Mouse (Mus musculus) thymus, postnatal 14 days (tissue): ENCODE data around the gene Cbarp.

ENCODE experiments used
- DNase-seq: peaks from one replicate; pipeline ENCODE4 v3.0.0; 2021

The Cbarp gene

DNA sequence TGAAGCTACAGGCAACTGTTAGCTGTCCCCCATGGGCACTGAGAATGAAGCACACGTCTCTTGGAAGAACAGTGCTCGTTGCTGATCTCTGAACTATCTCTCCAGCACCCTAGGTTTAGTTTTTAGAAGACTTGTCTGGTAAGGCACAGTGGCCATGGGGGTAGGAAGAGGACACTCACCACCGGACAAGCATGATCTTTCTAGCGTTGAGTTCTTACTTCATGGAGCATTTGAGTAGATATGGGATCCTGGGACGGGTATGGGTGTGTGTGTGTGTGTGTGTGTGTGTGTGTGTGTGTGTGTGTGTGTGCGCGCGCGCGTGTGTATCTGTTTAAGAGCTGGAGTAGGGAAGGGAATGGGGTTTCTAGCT, at the start of gene Cbarp:
TSS of gene Cbarp (minus strand) at position 170 of the 370 bp plus-strand sequence.
- no peak for DNase-seq

DNA sequence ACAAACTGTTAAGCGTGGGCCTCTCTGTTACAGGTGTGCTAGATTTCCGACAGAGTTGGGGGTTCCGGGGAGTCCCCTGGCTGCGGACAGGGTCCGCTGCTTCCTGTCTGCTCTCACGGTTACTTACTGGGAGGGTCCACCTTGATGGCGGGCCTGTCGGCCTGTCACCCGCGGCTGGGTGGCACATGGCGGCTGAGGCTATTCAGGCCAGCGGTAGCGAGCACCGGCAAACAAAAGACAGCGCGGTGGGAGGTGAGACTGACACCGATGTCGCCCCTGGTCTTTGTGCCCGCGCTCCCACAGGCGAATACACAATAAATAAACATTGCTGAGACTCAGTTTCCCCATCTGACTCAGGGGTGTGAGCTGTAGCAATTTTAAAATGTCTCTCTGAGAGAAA, 49.4 kb upstream of the Cbarp start:
- DNase-seq: no peak

DNA sequence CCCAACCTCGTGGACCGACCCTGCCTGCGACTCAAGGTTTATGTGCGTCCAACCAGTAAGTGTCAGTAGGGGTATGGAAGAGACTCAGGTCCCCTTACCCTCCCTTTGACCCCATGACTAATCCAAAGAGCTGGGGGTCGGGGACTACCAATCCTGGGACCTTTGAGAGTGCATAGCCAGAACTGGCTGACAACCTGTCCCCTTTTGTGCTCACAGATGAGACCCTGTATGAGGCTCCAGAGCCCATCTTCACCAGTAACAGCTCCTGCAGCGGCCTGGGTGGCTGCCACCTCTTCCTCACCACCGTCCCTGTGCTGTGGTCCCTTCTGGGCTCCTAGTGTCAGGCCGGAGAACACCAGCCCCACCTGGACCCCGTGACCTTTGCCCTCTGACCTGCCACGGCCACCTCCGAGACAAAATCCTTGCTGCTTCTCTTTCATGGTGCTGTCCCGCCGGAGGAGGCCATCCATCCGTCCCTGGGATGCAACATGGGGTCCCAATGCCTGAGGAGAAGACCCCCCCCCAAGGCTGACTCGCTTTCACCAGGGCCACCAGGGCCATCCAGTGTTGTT, 47.9 kb upstream of the Cbarp start:
- DNase-seq: no peak

DNA sequence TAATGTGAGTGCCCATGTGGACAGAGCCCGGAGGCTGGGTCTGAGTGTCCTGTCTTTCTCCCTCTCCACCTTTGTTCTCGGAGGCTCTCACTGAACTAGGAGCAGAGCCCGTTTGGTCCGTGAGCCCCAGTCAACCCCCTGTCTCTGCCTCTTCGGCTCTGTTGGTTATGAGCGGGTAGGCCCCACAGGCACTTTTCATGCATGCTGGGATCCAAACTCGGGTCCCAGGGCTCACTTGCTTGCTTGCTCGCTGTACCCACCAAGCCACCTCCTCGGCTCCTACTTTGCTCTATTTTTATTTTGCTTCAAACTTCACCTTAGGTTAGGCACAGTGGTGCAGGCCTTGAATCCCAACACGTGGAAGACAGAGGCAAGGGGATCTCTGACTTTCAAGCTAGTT, 47.1 kb upstream of the Cbarp start:
- DNase-seq: no peak

DNA sequence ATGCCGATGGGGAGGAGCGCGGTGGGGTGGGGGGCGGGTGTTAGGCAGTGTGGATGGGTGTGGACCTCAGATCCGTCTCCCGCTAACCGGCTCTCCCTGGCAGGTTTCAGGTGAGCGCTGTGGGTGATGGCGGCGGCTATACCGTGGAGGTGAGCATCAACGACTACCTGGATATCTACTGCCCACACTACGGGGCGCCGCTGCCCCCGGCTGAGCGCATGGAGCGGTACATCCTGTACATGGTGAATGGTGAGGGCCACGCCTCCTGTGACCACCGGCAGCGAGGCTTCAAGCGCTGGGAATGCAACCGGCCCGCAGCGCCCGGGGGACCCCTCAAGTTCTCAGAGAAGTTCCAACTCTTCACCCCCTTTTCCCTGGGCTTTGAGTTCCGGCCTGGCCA, 46.0 kb upstream of the Cbarp start:
- DNase-seq: no peak

DNA sequence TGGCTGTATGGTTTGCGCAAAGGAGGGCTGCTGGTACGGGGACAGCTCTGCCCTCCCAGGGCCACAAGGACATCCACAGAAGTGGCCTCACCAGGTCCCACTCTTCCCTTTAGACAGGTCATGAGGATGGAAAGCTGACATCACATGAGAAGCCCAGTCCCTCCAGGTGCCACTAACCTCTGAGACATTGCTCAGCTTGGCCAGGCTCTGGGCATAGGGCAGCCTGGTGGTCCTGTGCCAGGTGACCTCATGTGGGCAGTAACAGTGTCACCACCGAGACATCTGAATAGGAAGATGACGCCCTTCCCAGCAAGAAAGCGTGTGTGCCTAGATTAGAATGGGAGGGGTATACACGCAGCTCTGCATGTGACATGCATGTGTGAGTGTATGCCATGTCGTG, 41.9 kb upstream of the Cbarp start:
- no peak for DNase-seq

DNA sequence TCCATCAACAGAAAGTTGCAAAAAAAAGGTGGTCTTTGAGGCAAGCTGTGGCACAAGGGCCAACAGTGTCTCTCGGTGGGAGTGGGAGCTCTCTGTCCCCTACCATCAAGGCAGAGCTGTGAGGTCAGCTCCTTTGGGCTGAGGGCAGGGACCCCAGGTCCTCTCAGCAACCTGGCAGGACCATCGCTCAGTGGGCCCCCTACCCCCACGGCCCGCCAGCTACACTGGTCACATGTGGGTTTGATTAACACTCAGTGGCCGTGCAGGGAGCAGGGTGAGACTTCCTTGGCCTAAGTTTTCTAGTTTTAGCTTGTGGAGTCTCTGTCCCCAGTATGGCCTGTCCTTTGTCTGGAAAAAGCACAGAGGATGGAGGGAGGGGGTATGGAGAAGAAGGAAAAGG, 40.2 kb upstream of the Cbarp start:
- DNase-seq: no peak

DNA sequence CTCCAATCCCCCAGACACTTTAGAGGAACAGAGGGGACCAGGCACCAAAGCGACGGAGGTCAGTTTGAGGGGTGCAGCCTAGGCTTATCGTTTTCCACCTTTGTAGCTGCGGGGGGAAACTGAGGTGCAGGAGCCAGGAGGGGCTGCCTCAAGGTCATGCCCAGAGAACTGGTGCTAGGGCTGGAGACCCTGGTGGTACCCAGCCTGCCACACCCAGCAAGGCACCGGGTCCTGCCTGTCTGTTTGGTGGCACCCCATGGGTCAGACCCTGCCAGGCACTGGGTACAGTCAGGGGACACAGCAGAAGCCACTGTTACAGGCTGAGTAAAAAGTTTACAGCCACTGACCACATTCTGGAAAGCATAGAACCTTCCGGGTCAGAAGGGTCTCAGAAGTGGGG, 39.7 kb upstream of the Cbarp start:
- no peak for DNase-seq

DNA sequence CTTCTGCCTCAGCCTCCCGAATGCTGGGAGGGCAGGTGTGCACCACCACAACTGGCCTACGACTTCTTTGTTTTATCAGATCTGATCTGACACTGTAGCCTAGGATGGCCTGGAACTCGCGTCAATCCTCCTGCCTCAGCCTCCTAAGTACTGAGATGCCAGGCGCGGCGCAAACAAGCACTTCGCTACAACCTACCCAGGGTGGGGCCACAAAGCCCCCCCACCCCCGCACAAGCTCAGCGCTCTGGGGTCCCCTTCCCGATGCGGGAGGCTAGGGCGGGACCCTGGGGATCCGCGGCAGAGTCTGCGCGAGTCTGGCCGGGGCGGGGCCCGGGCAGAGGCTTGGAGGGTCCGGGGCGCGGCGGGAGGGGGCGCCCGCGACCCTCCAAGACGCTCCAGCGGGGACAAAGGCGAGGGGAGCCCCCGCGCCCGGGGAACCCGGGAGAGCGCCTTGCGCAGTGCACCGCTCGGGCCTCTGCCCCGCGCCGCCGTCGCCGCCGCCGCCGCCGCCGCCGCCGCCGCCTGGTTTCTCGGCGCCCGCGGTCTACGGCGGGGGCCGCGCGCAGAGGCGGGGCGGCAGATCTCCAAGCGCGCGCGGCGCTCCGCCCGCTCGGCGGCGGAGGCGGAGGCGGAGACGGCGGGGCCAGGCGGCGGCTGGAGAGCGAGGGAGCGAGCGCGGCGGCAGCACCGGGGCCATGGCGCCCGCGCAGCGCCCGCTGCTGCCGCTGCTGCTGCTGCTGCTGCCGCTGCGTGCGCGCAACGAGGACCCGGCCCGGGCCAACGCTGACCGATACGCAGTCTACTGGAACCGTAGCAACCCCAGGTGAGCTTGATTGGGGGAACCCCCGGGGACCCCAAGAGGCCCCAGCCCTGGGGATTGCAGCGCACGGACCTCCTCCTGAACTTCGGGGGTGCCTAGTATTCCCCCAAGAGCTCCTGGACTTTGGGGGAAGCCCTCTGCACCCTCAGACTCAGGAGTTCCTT, 38.7 kb upstream of the Cbarp start, which contains the start of gene Efna2:
TSS of gene Efna2 (plus strand) at position 415 of the 984 bp plus-strand sequence.
- peak; percentile 60 for DNase-seq

DNA sequence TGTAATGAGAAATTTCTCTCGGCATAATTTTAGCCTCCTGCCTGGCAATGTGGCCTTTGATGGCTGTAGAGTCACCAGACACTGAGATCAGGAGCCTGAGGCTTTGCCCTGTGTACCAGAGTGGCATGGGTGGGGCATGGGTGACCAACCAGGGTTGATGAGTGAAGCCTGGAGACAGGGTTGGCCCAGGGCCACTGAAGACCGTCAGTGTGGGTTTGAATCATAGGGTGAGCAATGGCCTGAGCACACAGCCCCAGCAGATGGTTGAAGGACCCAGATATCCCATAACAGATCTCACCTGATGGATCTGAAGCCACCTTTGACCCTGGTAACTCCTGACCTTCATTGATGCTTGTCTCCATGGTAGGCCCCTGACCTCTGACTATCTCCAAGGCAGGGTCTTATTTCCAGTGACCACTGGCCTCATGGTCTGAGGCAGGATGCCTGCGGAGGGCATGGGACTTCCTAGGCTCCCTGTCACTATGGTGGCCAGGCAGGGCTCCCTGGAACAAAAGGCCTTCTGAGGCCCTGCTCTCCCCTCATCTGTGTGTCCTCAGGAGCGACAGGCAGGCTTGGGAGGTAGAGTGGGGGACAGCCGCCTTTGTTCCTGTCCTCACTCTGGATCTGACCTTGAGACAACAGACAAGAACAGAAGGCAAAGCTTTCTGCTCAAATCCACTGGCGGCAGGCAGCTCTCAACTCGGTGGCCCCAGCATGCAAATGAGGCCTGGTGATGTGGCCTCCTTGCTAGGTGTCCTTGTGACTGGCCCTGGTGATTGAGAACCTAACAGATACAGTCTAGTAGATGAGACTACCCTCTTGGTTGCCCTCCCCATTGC, 37.0 kb upstream of the Cbarp start:
- no peak for DNase-seq

DNA sequence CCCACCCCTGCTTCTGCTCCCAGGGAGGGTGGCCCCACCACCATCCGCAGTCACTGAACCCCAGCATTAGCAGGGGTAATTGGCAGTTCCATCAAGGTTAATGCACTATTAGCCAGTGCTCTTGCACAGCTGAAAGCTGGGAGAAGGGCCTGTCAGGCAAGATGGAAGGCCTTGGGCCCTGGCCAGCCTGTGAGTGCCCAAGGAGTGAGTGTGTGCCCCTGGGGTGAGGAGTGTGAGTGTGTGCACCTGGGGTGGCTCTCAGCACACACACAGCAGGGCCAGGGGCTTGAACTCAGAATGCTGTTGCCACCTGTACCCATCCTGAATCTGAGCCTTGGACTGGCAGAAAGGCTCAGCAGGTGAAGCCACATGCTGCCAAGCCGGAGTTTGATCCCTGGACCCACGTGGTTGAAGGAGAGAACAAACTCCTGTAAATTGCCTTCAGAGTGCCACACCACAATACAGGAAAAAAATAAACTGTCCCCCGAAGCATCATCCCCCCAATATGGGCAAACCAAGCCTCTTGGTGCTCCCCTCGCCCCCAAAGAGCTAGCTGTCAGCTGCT, 35.7 kb upstream of the Cbarp start:
- DNase-seq: no peak

DNA sequence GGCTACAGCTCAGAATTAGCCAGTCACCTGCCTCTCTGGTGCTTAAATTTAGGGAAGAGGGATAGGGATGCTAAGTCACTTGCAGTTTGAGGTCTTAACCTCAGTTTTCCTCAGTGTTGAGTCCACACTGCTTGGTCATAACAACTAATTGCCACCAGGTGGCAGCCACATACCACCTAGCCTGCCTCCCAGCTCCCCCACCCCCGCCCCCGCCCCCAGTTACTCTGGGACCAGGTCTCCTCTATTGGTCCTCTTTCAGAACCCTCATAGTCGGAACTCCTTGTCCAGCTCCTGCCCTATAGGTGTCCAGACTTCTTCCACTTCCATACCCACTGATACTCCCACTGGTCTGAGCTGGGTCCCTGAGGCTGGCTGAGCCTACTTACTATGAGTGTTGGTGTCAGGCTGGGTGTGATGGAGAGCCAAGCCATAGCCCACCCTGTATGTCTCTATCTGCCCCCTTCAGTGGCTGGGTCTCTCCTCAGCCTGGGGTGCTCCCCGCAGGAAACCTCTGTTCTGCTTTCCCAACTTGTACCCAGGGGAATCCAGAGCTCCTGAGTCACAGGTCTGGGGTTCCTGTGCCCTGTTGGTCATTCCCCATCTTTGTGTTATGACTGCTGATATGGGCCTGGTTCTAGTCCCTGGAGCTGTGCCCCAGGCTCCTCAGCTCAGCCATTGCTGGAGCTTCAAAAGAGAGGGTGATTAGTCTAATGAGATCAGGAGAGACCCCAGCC, 35.1 kb upstream of the Cbarp start:
- DNase-seq: no peak

DNA sequence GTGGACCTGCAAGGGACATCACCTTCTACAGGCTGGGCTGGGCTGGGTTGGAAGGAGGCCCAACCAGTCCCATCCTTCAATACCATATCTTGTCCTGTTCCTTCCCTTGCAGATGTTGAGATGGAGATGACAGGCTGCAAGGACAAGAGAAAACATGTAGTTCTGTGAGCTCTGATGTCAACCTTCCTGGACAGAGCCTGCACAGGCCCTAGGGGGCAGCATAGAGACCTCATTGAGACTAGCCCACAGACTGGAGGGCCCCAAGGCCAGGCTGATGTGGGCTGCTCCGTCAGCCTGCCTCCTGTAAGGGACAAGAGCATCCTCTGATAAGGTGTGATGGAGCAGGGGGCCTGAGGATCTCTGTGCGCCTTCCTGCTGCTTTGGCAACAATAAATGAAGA, 34.1 kb upstream of the Cbarp start:
- peak; percentile 64 for DNase-seq

DNA sequence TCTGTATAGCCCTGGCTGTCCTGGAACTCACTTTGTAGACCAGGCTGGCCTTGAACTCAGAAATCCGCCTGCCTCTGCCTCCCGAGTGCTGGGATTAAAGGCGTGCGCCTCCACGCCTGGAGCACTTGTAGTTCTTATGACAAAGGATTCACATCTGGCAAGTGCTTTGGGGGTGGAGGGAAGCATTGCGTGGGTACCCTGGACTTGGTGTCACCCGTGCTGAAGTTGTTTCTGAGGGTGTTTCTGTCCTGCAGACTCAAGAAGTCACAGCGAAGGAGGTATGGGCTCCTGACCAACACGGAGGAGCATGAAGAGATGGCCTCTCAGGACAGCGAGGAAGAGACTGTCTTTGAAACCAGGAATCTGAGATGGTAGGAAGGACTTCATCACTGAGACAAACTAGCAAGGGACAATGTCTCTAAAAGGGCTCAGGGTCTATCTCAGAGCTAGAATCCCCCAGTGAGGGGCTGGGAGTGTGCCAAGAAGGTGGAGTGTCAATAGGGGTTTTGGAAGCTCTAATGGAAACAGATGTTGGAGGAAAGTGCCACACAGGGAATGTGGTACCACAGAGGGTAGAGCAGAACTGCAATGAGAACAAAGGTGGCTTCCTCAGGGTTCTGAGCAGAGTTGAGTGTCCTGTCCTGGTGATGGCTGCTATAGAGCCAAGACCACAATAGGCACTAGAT, 33.5 kb upstream of the Cbarp start:
- DNase-seq: no peak

DNA sequence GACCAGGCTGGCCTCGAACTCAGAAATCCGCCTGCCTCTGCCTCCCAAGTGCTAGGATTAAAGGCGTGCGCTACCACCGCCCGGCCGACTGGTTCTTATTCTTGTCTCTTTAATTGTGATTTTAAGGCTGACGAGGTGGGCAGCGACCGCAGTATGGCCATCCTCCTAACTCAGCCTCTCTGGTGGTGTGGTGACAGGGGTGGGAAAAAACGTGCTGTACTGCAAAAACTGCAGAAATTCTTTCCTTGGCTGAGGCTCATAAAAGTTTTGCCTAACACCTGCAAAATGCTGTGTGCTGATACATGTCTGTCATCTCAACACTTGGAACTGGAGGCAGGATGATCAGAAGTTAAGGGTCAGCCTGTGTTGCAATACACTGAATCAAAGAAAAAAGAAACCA, 32.7 kb upstream of the Cbarp start:
- DNase-seq: no peak

DNA sequence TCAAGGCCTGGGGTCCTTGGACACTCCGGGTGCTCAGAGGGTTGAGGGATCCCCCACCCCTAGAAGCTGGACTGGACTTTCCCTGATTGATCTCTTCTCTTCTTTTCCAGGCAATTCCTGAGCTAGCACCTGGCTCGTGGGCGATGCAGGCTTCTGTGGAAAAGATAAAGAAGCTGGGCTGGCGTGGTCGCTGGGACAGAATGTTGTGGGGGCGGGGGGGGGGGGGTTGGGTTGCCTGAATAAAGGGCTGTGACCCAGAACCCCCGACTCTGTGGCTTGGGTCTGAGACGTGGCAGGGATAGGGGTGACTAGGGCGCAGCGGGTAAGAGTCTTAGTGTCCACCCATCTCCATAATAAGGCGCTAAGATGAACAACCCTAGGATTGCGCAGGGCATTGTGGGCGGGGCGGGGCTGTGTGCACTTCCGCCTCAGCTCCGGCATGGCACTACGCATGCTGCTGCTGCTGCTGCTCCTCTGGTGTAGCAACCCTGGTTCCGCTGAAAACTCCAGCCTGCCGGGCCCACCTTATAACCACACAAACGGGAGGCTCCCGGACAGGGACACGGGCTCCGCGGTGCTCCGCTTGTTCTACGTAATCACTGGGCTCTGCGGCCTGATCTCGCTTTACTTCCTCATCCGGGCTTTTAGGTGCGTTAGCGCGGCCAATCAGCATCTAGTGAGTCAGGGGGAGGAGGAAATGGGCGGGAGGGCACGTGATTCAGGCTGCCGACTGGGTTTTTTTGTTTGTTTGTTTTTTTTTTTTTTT, 32.1 kb upstream of the Cbarp start, which contains the start of gene 1600002K03Rik:
TSS of gene 1600002K03Rik (plus strand) at position 418 of the 766 bp plus-strand sequence.
- peak; percentile 88 for DNase-seq

DNA sequence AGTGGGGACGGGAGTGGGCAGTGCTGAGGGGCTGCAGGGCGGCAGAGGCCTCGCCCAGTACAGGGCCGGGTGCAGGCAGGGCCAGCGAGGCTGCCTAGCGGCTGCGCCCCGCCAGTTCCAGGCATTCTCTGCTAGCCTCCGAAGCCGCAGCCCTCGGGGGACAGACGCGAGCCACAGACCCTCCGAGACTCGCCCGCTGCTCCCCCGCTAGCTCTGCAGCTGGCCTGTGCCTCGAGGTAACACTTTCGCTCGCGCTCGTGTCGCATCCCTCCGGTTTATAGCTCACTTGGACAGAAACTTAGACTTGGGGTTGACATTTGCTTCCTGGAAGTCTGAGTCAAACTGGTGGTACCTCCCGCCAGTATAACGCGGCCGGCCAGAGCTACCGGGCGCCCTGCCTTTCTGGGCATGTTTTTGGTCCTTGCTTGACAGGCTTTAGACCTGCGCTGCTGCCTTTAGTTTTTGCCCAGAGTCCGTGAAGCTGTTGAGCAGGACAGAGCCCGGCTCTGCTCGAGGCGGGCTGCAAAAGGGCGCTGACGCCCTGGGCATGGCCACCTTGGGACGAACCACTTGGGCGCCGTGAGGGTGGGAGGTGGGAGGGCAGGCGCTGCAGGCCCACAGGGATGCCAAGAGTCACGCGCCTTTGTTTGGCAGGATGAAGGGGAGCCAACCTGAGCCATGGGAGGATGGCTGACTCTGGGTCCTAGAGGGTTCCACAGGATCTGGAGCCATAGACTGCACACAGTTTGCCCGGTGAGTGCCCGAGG, 31.3 kb upstream of the Cbarp start:
- peak; percentile 24 for DNase-seq

DNA sequence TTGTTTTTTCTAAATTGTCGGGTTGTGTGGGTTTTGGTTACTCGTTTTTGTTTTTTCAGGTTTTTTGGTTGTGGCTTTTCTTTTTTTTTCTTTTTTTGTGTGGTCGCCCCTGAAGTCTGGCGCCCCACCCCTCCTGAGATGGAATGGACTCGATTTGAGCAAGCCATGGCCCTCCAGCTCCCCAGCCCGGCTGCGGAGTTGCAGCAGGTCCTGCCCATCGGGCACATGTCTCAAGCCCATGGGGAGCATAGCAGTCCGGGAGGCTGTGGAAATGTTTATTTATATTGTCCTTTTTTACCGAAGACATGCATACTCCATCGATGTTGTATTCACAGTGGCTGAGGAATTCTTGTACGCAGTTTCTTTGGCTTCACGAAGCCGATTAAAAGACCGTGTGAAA, 30.6 kb upstream of the Cbarp start:
- no peak for DNase-seq

DNA sequence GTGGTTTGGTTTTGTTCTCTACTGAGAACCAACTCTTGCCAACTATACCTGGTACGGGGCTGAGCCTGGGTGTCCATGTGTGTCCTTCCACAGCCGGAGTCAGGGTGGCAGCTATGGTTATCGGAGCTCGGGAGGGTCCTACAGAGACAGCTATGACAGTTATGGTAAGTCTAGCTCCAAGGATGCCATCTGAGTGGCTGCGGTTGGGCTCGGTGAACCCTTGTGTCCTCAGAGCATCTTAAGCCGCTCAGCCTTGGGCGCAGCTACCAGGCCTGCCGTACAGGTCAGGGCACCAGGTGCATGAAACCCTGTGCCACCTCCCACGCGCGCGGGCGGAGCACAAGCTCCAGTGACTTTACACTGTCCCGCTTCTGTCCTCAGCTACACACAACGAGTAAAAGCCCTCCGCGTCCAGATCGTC, 30.0 kb upstream of the Cbarp start:
- DNase-seq: no peak

DNA sequence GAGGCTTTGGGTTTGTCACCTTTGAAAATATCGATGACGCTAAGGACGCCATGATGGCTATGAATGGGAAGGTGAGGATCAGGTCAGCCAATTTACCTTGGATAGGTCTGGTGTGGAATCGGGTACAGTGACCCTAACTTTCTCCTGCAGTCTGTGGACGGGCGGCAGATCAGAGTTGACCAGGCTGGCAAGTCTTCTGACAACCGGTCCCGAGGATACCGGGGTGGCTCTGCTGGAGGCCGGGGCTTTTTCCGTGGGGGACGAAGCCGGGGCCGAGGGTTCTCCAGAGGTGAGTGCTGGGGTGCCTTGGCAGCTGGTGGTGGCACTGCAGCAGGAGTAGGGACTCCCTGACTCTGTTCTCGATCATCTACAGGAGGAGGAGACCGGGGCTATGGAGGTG, 29.4 kb upstream of the Cbarp start:
- DNase-seq: no peak
